Mouse (Mus musculus): ENCODE measurements around the gene Igf1r.

Igf1r gene

GRCm38 (mm10) chr7:68179672-68180071, 227.0 kb downstream of the Igf1r start:
- DNase-seq (ENCODE audit: low spot score), result no peak

- DNase-seq (ENCODE audit: low spot score), result no peak
Observed at GRCm38 (mm10) chr7:68181104-68181503, 228.5 kb downstream of the Igf1r start.

DNA sequence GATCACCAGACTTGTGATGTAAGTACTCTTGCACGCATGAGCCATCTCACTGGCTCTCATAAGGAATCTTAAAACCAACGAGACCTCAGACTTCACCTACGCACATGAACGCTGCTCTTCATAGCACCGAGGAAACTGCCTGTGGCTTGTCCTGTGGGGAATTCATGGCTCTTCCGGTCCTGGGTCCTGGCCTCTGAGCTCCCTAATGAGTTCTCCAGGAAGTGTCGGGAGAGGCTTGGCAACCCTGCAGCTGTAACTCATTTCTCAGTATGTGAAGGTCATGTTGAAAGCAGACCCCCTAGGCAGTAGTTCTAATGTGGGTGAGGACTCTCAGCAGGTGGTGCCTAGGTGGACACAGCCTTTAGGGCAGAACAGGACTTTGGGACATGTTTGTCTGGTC, 229.4 kb downstream of the Igf1r start:
- DNase-seq (ENCODE audit: low spot score), result no peak

GRCm38 (mm10) chr7:68182773-68183172, 230.1 kb downstream of the Igf1r start:
- DNase-seq (ENCODE audit: low spot score), result no peak

- DNase-seq (ENCODE audit: low spot score), result no peak
Observed at GRCm38 (mm10) chr7:68183421-68183820, 230.8 kb downstream of the Igf1r start.

DNA sequence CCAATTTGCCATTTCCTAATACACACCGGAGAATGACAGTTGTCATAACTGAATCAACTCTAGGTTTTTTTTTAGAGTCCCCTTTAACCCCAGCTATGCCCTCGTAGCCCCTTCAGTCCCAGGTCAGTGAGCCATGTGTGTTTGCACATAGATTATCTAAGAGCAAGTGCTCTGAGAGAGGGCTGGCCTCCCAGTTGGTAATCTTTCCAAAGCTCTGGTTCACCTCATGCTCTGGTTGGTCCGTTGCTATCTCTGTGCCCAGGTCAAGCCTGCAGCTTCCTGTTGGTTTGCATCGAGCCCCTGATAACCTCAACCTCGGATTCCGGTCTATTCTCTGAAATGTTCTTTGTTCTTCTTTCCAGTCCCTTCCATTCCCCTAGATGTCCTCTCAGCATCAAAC, 236.6 kb downstream of the Igf1r start:
- no peak for DNase-seq (ENCODE audit: low spot score)

GRCm38 (mm10) chr7:68189691-68190456, 237.2 kb downstream of the Igf1r start:
- no peak for DNase-seq (ENCODE audit: low spot score)

DNA sequence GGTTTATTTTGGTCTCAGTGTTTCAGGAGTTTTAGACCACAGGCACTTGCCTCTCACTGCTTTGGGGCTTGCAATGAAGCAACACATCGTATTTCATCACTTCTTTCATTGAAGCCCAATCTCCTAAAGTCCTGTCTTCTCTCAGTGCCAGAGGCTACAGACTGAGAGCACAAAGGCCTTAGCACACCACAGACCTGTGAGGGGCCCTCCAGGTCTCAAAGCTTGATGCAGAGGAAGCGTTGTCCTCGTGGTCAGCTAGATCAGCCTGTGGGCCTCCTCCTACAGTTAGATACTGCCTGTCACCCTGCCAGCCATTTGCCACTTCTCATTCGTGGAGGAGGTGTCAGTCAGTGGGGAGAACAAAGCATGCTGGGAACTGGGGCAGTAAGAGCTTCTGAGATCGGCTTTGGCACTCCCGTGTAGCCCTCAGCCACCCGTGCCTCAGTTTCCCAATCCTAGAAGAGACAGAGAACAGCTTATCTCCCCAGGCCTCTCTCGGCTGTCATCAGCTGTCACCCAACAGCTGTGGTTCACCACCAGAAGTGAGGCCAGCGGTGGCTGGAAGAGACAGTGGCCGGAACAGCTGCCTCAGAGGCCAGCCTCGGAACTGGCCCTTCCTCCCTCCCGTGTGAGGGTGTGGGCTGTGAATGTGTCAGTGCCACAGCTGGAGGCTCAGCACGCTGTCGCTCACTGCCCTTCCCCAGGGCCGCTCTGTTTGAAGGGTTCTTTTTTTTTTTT, 241.5 kb downstream of the Igf1r start:
- DNase-seq (ENCODE audit: low spot score), result no peak

GRCm38 (mm10) chr7:68199609-68200008, 247.0 kb downstream of the Igf1r start:
- DNase-seq (ENCODE audit: low spot score), result no peak

DNA sequence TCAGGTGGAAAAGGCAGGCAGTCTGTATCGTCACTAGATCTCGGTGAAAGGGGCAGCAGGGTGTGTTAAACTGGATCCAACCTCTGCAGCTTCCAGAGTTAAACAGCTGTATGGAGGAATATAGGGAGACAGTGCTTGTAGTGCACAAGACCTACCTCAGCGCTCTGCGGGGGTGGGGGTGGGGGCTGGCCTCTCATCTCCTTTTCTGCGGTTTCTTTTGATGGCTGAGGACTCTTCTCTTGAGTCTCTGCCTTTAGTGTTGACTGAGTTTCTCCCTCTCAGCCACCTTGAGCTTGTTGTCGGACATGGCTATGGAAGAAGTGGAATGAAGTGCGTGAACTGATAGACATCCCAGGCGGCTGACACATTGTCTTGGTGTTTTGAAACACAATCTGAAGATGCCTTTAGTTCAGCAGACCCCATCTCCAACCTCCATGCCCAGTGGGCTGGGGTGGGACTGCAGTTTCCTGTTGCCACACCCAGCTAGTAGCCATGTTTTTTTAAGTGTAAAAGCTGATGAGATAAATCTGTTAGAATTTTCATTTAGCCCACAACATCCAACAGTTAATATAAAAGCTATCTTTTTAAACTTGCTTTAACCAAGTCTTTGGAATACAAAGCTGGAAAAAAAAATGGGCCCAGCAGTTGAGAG, 253.3 kb downstream of the Igf1r start:
- no peak for DNase-seq (ENCODE audit: low spot score)

DNA sequence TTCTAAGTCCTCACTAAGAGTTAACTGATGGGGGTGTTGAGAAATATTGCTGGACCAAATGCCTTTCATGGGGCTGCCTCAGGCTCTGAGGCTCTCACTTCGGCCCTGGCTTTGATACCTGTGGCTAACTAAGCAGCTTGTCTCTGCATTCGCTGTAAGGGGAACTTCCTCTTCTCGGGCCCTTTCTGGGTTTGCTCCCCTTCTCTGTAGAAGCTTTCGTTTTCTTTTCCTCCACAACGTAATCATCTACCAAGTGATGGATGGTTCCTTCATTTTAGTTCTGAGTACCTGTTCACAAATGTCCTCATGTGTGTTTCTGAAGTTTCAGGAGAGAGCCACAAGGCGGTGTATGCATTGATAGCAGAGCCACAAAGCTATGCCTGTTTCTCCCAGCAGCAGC, 256.4 kb downstream of the Igf1r start:
- no peak for DNase-seq (ENCODE audit: low spot score)

DNA sequence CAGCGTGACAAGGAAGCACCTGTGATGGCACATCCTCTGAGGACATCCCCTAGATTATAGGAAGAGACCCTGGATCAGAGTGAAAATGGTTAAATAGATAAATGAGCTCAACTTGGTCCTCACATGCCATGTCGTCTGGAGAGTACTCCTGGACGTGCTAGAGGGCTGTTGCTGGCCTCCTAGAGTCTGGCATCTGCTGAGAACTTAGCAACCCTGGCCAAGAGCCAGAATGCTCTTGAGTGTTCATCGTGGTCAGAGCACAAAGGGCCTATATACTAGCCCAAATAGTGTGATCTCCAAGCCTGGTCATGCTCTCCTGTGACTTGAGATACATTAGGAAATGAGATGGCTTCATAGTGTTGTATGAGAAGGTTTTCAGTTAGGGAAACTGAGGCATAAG, 257.8 kb downstream of the Igf1r start:
- DNase-seq (ENCODE audit: low spot score), result no peak

- DNase-seq (ENCODE audit: low spot score), result no peak
Observed at GRCm38 (mm10) chr7:68211883-68212282, 259.3 kb downstream of the Igf1r start.

DNA sequence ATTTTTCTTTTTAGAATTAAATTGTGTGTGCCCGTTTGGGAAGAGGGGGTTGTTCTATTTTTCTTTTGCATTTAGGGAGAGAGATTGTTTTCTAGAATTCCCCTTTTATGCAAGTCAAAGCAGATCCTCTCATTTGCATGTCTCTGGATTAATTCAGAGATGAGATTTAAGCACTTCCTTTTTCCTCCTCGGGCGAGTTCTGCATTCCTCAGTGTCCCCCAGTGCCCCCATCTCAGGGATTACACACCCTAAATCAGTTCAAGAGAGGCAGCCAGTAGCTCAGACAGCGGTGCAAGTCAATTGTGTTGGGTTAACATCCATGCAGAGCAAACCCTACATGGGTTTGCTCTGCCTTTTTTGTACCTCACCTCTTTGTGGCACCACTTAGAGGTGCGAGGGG, 261.2 kb downstream of the Igf1r start:
- DNase-seq (ENCODE audit: low spot score), result no peak

DNA sequence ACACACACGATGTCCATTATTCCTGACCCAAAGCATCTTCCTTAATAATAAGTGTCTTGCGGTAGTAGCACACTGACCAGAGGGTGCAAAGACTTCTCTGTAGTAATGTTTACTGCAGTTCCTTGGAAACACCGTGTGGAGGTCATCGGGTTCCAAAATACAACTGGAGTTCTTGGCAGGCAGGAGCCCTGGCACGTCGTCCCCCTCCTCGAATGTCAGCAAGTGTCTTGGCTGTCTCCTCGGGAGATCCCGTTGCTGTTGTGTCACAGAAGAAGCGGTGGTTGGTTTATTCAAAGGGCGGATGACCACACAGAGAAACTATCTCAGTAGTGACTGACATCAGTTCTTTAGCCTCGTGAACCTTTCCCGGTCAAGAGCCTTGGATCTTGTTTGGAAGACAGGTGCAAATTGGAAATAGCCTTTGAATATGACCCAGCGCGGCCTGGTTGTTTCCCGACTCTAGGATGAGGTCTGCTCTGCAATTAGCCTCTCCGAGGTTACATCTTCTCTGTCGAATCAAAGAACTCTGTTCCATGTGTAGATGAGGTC, 263.0 kb downstream of the Igf1r start:
- DNase-seq (ENCODE audit: low spot score), result no peak

GRCm38 (mm10) chr7:68218879-68219278, 266.3 kb downstream of the Igf1r start:
- no peak for DNase-seq (ENCODE audit: low spot score)

GRCm38 (mm10) chr7:68221677-68222230, 269.1 kb downstream of the Igf1r start:
- DNase-seq (ENCODE audit: low spot score), result no peak

DNA sequence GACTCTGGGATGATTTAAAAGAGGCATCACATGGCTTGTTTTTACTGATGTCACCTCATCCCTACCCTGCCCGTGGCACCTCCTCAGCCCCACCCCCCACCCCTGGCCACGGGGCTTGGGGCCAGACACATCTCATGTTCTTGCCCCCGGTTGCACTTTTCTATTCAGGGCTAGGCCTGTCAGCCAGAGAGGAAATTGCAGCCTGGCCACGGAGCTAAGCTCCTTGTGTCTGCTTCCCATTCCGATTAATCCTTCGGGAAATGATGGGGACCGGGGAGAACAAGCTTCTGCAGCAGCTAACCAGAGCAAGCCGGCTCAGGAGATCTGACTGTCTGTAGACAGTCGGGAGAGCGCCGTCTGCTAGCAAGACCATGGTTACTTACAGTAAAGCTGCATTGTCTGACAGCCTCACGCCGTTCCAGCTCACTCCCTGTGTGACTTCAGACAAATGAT, 270.8 kb downstream of the Igf1r start:
- no peak for DNase-seq (ENCODE audit: low spot score)

GRCm38 (mm10) chr7:68224006-68224405, 271.4 kb downstream of the Igf1r start:
- DNase-seq (ENCODE audit: low spot score), result no peak

- DNase-seq (ENCODE audit: low spot score), result no peak
Observed at GRCm38 (mm10) chr7:68225427-68226054, 272.9 kb downstream of the Igf1r start.

DNA sequence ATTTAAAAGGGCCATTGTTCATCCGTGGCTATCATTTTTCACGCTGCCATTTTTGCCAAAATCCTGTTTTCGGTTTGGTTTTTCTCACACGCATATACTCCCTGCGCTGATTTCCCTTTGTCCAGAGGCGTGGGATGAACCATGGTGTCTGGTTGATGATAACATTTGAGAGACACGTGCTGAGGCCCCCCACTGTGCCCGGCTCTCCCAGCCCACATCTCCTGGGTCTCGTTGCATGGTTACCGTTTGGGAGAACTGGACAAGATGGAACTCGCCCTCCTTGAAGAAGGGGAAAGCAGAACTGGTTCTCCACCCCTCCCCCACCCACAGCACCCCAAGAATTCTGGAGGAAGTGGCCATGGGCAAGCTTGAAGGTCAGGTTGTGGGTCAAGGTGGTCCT, 274.4 kb downstream of the Igf1r start:
- no peak for DNase-seq (ENCODE audit: low spot score)

- DNase-seq (ENCODE audit: low spot score), result no peak
Observed at GRCm38 (mm10) chr7:68227621-68228020, 275.0 kb downstream of the Igf1r start.

All from urinary bladder, postnatal 10 days (tissue).